Mouse (Mus musculus) NIH3T3 (cell line): ENCODE data around the gene Misp.

Experiments used
- DNase-seq: peaks from one replicate; pipeline ENCODE4 v3.0.0-alpha.2; 2012; ENCODE audit warnings: low read depth

Gene Misp

DNA sequence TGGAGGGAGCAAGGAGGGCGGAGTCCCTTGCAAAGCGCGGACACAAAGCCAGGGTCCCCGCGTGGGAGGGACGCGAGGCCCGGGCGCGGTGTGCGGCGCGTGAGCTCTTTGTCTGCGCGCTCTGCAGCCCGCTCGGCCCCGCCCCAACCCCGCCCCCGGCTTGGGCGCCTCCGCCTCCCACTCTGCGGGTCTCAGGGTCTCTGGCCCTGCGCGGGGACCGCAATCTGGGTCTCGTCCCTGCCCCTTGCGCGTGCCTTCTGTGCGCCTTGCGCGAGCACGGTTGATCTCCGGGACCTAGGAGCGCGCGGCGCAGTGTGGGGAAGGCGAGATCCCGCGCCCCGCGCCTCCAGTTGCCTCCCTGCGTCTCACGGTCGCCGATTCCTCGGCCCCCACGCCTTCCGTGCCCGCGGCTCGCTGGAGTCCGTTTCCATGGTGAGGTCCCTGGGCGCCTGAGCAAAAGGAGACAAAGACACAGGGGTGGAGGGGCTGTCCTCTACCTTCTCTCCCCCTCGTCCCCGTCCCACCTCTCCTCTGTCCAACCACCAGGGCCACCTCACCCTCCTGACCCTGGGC is 53.6 kb downstream of the Misp start, which contains the start of the genes Prtn3 and Plppr3:
Prtn3 (plus strand) TSS at position 187 of the 573 bp plus-strand sequence.
Plppr3 (minus strand) TSS at position 345 of the 573 bp plus-strand sequence.
- DNase-seq = peak; percentile 39

GRCm38 (mm10) chr10:79877174-79877573 is 56.4 kb downstream of the Misp start:
- DNase-seq = no peak

GRCm38 (mm10) chr10:79877757-79878156 is 57.0 kb downstream of the Misp start:
- no peak for DNase-seq

GRCm38 (mm10) chr10:79879527-79879926 is 58.7 kb downstream of the Misp start:
- no peak for DNase-seq
